Mouse (Mus musculus) liver, embryonic 15.5 days (tissue): Measurements from ENCODE around the gene Orm2. TPM values are rescaled to one million over a fixed set of nuclear protein-coding genes. Genes with fewer than 3 reads are reported as not detected.

Experiments
- polyA plus RNA-seq: library from polyadenylated mRNA; unstranded; fragments of >200 nt; fragmentation: Nextera tagmentation; extraction: Ambion mirVana; gene quantifications from 2 replicates; pipeline ENCODE4 v1.2.1, GENCODE M21; 2015

Gene Orm2
- polyA plus RNA-seq, 1 experiment from 2014 or later: not detected

Other genes with a start within 250 kb of the Orm2 start
- 1,215 and 1,486 TPM in 2 replicates for gene Ambp, start 207.7 kb upstream of the Orm2 start, polyA plus RNA-seq
- gene Kif12, start 190.3 kb upstream of the Orm2 start, polyA plus RNA-seq: 5.1 and 5.7 TPM in 2 replicates
- gene Col27a1, start 148.4 kb upstream of the Orm2 start, polyA plus RNA-seq: 1.8 and 2.1 TPM in 2 replicates
- gene Orm1, start 17.9 kb upstream of the Orm2 start, polyA plus RNA-seq: 0.50 and 0.77 TPM in 2 replicates
- not detected in 2 replicates for gene Orm3, start 6.3 kb upstream of the Orm2 start, polyA plus RNA-seq
- 4.8 and 5.7 TPM in 2 replicates for gene Akna, start 40.9 kb downstream of the Orm2 start, polyA plus RNA-seq
- 0.16 and 0.39 TPM in 2 replicates for gene Whrn, start 133.5 kb downstream of the Orm2 start, polyA plus RNA-seq
- gene Atp6v1g1, start 182.3 kb downstream of the Orm2 start, polyA plus RNA-seq: 125 and 128 TPM in 2 replicates
- gene Tmem268, start 196.3 kb downstream of the Orm2 start, polyA plus RNA-seq: 9.6 and 11.7 TPM in 2 replicates
- gene Gm11213, start 242.8 kb downstream of the Orm2 start, polyA plus RNA-seq: not detected in 2 replicates